Mouse (Mus musculus) yolk sac, embryonic 10.5 days (tissue): ENCODE results near the gene Lcor.
A peak's percentile ranks its signal among the peaks of the same experiment; 100 is the strongest.

Source experiments
- DNase-seq: peaks from one replicate; pipeline ENCODE4 v3.0.0-alpha.2; 2017; ENCODE audit warnings: low spot score

The Lcor gene

GRCm38 (mm10) chr19:41476530-41477249 lies 5.7 kb upstream of the Lcor start:
- no peak for DNase-seq

DNA sequence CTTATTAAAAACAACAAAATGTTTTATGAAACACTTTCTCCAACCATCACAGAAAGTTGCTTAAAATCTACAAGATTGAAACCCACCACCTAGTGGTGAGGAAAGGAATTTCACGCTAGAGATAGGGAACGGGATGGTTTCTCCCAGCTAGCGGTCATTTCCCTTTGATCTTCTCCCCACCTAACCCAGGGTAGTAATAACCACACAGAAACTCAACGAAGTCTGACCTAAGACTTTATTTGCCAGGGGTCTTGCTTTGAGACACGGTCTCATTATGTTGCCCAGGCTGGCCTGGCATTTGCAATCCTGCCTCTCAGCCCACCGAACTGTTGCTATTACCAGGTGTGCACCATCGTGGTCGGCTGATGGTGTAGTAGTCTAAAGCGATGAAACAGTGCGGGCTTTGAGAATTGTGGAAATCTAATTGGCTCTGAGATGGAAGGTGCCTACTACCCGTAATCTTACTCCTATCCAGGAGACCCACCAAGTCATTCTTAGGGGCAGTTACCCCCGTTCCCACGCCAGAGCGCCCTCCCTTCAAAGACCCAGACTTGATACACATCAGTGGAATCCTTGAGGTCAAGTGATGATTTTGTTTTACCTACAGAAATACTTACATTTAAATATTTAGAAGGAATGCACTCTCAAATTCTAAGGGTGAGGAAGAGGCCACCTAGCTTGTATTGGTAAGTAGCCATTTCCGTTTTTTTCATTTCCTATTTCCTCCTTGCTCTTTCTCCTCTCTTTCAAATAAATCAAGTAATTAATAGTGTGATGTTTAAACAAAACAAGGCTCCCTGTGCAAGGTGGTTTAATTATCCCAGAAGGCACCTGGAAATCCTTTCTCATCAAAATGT lies 1.2 kb upstream of the Lcor start:
- peak; percentile 52 for DNase-seq

DNA sequence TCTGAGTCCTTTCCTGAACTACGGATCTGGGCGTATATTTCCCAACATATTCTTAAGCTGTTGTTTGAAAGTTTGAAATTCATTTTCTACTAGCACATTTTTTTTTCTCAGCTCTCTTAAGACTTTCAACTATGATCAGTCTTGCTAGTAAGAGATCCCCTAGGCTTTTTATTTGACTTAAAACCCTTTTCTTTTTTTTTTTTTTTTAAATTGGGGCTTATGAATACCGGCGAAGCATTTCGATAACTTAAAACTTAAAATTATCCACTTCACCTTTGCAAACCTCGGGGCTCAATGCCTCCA lies 599 bp upstream of the Lcor start:
- no peak for DNase-seq

DNA sequence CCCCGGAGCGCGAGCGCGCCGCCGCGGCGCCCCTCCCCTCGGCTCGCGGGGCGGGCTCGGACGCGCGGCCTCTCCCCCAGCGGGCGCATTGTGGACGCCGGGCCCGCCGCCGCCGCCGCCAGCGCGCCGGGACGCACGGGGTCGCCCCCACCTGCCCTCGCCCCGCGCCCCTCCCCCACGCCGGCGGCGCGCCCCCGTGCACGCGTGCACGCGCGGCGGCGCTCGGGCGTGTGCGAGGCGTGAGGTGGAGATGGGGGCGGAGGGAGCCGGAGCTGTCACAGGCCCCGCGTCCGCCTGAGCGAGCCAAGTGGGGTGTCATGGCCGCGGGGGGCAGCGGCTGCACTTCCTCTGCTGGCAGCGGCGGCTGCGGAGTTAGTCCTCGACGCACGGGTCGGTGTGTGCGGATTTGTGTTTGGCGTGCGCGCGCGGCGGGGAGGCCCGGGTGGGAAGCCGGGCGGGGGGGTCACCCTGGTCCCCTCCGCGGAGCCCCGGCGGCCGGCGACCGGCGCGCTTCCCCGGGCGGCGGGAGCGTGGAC lies 540 bp downstream of the Lcor start:
- peak; percentile 71 for DNase-seq

DNA sequence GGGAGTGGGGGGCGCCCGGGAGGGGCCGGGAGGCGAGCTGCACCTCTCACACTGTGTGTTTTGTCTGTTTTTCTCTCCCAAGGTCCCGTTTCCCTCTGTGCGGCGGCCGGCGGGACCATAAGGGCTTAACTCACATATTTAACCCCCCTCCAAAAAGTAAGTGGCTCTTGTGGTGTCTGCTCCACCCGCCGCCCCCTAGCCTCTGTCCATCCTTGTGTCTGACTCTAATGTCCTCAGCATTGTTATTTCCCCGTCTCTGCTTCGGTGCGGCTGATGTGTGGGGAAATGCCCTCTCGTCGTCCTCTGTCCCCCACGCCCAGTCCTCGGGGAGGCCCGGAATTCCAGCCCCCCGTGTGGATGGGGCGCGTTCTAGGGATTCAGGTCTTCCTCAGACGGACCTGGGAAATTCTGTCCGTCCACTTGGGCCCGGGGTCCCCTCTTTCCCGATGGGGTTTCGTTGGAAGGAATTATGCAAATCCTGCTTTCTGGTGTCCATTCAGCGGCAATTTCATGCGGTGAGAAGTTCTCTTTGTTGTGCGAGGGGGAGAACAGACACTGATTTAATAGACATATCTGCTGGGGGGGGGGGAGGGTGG lies 1.1 kb downstream of the Lcor start:
- DNase-seq = peak; percentile 39

DNA sequence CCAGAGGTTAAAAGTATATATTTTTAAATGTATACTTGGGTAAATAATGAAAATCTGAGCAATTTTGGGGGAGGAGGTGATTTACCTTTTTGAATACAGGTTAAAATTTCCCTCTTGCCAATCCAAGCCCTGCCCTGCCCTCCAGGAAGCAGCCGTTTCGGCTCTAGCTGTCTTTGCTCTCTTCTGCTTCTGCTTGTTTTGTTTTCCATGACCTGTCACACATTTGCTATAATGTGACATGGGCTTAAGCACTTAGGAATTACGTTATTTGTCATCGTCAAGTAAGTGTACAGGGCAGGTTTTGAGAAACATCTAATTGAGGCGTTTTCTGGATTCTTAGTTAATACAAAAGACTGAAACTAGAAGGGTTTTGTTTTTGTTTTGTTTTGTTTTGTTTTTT lies 1.9 kb downstream of the Lcor start:
- no peak for DNase-seq

DNA sequence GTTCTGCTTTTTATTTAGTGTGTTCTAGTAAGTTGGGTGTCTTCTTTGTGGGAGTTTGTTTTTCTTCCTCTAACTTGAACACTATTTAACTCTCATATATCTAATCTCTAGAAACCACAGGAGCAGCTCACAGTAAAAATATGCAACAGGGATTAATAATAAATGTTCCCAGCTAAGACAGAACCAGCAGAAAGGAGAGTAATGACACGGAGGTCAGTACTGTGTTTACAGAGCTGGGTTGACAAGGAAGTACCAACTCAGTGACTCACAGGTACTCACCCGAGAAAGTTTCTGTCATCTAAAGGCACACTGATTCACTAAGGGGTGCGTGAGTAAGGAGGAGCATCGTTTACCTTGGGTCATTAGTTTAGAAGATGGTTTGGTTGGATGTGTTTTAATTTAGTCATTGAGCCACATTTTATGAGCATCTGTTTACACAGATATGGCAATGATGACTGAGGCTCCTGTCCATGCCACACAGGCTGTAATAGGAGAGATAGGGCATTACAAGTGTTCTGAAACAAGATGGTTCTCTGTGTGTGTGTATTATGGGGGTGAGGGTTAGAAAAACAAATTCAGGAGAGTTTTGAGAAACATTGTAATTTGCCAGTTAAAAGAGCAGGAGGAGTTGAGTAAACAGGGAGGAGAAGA lies 13.1 kb downstream of the Lcor start:
- DNase-seq = no peak

DNA sequence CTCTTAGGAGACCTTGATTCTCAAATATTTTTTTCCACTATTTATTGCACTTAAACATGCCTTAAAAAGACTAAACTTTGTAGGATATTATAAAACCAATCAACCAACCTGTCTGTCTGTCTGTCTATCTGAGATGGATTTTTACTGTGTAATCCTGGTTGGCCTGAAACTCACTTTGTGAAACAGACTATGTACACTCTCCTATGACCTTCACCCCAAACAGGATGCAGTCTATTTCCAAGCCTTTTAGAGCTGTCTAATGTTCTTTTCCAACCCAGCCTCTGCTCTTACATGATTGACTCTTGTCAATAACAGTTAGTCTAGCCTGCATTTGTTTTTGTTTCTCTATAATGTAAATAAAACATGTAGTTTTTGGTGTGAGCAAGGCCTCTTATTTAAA lies 13.6 kb downstream of the Lcor start:
- no peak for DNase-seq

GRCm38 (mm10) chr19:41507872-41508271 lies 25.4 kb downstream of the Lcor start:
- DNase-seq = no peak

DNA sequence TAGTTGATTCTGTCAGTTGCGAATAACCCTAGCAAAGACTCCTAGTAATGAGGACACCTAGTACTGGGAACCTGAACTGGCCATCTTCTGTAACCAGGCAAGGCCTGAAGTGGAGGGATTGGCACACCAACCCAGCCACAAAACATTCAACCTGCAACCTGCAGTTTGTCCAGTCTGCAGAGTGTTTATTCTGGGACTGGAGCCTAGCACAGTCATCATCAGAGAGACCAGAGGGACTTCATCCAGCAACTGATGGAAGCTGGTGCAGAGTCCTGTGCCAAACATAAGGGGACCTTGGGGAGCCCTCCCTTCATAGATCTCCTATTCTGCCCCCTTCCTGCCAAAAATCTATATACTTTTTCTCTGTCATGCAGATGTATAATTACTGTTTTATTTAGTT lies 32.4 kb downstream of the Lcor start:
- no peak for DNase-seq

DNA sequence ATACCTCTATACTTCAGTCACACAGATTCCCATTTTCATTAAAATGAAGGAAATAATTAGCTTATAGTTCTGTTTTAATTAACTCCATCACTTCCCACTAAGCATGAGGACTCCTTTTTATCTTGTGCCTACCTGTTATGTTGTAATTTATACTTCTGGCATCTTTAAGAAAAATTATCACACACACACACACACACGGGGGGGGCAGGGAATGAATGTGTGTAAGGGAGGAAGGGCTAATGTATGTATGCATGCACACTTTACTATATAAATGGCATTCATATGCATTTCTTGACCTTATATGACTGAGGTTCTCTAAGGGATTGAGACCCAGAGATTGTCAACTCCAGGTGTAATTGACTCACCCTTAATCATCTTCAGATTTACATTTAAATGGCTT lies 33.1 kb downstream of the Lcor start:
- no peak for DNase-seq

DNA sequence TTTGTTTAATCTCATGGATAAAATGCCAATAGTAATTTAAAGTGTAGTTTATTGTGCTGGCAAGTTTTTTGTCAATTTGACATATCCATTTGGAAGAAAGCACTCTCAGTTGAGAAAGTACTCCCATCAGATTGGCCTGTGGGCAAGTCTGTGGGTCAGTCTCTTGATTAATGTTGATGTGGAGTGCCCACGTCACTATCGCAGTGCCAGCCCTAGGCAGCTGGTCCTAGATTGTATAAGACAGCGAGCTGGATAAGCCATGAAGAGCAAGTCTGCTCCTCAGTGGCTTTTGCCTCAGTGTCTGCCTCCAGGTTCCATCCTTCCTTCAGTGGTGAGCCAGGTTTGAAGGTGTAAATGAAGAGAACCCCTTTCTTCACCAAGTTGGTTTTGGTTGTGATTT lies 34.6 kb downstream of the Lcor start:
- DNase-seq = no peak

GRCm38 (mm10) chr19:41519121-41519520 lies 36.7 kb downstream of the Lcor start:
- no peak for DNase-seq

GRCm38 (mm10) chr19:41522246-41522645 lies 39.8 kb downstream of the Lcor start:
- DNase-seq = no peak

DNA sequence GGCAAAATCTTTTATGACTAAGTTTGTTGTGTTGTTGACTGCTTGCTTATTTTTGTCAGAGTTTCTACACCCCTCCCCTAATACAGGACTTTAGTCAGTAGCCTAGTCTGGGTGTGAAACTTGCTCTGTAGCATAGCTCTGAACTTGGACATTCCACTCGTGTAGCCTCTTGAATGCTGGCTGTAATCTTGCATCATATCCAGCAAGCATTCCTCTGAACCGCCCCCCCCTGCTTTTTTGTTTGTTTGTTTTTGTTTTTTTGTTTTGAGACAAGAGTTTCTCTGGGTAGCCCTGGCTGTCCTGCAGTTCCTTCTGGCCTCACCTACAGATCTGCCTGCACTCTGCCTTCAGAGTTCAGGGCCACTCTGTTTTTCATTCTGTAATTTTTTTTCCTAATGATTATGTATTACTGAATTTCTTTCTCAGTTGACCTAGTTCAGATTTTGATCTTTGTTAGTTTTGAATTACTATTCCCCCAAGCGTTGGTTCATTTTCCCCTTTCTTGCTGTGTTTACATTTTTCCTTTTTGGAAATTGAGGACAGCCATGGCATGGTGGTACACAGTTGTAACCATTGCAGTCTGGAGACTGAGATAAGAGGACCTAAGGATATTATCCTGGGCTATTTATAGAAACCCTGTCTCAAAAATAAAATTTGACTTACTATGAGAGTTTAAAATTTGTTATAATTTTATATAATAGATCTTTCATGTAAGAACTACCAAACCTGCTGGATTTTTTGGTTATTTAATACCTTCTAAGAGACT lies 41.5 kb downstream of the Lcor start:
- no peak for DNase-seq

GRCm38 (mm10) chr19:41529169-41529568 lies 46.7 kb downstream of the Lcor start:
- DNase-seq = no peak

- DNase-seq = no peak
These were observed 51.6 kb downstream of the Lcor start for GRCm38 (mm10) chr19:41534021-41534420.

GRCm38 (mm10) chr19:41556981-41557380 lies 74.5 kb downstream of the Lcor start:
- no peak for DNase-seq

- no peak for DNase-seq
These were observed 75.1 kb downstream of the Lcor start for GRCm38 (mm10) chr19:41557491-41557890.

DNA sequence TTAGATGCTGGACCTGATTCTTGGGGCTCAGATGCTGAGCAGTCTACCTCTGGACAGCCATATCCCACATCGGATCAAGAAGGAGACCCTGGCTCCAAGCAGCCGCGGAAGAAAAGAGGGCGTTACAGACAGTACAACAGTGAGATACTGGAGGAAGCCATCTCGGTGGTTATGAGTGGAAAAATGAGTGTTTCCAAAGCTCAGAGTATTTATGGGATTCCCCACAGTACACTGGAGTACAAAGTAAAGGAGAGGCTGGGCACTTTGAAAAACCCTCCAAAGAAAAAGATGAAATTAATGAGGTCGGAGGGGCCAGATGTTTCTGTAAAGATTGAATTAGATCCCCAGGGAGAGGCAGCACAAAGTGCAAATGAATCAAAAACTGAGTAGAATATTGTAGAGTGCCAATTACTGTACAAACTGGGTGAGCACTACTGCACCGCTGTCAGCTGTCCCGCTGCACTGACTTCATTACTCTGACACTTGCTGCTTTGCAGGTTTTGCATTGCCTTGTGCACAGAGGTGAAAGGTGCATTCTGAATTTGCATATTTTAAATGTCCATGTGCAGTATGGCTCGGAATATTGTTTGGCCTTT lies 76.6 kb downstream of the Lcor start:
- DNase-seq = no peak

GRCm38 (mm10) chr19:41560856-41561255 lies 78.4 kb downstream of the Lcor start:
- DNase-seq = no peak
